Mouse (Mus musculus) cerebellum, adult 2 months (tissue): Measurements from ENCODE around the gene Atmin.
A peak's percentile ranks its signal among the peaks of the same experiment; 100 is the strongest.

Source experiments
- CTCF ChIP-seq: fragments of 200-500 bp; IDR thresholded peaks from 2 replicates; pipeline ENCODE4 v1.5.1; 2011; ENCODE audit warnings: low read depth, mild to moderate bottlenecking, control low read depth, low read length, moderate library complexity, borderline replicate concordance; ENCODE audit not compliant: insufficient read depth
- POLR2A ChIP-seq: fragments of 200-500 bp; IDR thresholded peaks from 2 replicates; pipeline ENCODE4 v1.6.1; 2011; ENCODE audit warnings: low read length, control low read depth, borderline replicate concordance; ENCODE audit not compliant: insufficient read depth

GRCm38 (mm10) chr8:116993095-116993867 lies 50.1 kb downstream of the Atmin start, which contains the start of gene Gcsh:
- TF ChIP-seq CTCF (no peak), POLR2A (peak; percentile 70)
